Mouse (Mus musculus) cerebellum, adult 2 months (tissue): ENCODE measurements around the gene Kera. TPM values are rescaled to one million over a fixed set of nuclear protein-coding genes. Genes with fewer than 3 reads are reported as not detected.

ENCODE experiments used
- DNase-seq, 2 experiments: peaks; one replicate each; pipeline ENCODE4 v3.0.0; 2021
- H3K27ac ChIP-seq: fragments of 200-500 bp; 2 replicates; pipeline ENCODE4 v1.5.1; 2012; ENCODE audit warnings: low read length, control low read depth, inconsistent platforms; ENCODE audit not compliant: insufficient read depth
- H3K27me3 ChIP-seq: fragments of 200-500 bp; 2 replicates; pipeline ENCODE4 v1.6.1; 2012; ENCODE audit warnings: inconsistent platforms, mild to moderate bottlenecking, low read length, moderate library complexity; ENCODE audit not compliant: control insufficient read depth, insufficient read depth
- H3K4me1 ChIP-seq: fragments of 200-500 bp; 2 replicates; pipeline ENCODE4 v1.6.1; 2011; ENCODE audit warnings: low read length; ENCODE audit not compliant: control insufficient read depth, insufficient read depth
- H3K4me3 ChIP-seq: fragments of 200-500 bp; replicated peaks from 2 replicates; pipeline ENCODE3; 2011; ENCODE audit warnings: mild to moderate bottlenecking, low read depth, low read length, control low read depth; ENCODE audit not compliant: insufficient read depth
- CTCF ChIP-seq: fragments of 200-500 bp; IDR thresholded peaks from 2 replicates; pipeline ENCODE4 v1.5.1; 2011; ENCODE audit warnings: low read depth, mild to moderate bottlenecking, control low read depth, low read length, moderate library complexity, borderline replicate concordance; ENCODE audit not compliant: insufficient read depth
- POLR2A ChIP-seq: fragments of 200-500 bp; IDR thresholded peaks from 2 replicates; pipeline ENCODE4 v1.6.1; 2011; ENCODE audit warnings: low read length, control low read depth, borderline replicate concordance; ENCODE audit not compliant: insufficient read depth
- WGBS: fragments of 180-500 bp; shearing (Covaris S2); methylation state at CpG from one replicate; pipeline ENCODE4 v1.1.7; 2018; 5-methylcytosine and 5-hydroxymethylcytosine counted together
- polyA plus RNA-seq: library from polyadenylated mRNA; depleted of rRNA; stranded (reverse); fragments of >200 nt; gene quantifications from 2 replicates; pipeline ENCODE4 v1.2.3, GENCODE M21; 2012; rRNA removed

Kera gene
- polyA plus RNA-seq, 1 experiment, result not detected

- no peak overlapping the region for H3K4me3 ChIP-seq
- no peak for DNase-seq
- TF ChIP-seq CTCF (no peak), POLR2A (no peak)
- H3K27me3 ChIP-seq, result no peaks in the 10 kb centered on the region
- WGBS, result 89% methylated on average over 3 of the region's 3 CpGs
- H3K27ac ChIP-seq, result no peak overlapping the region
- no peaks in the 10 kb centered on the region for H3K4me1 ChIP-seq
Measured at GRCm38 (mm10) chr10:97631061-97631460, 24.4 kb downstream of the Kera start.

GRCm38 (mm10) chr10:97641926-97642325, 35.2 kb downstream of the Kera start:
- Histone ChIP-seq H3K4me1 (no peaks in the 10 kb centered on the region), H3K4me3 (no peak overlapping the region), H3K27me3 (no peaks in the 10 kb centered on the region), H3K27ac (no peak overlapping the region)
- TF ChIP-seq CTCF, result no peak
- WGBS, result 87% methylated on average over 2 of the region's 2 CpGs
- DNase-seq, result no peak

GRCm38 (mm10) chr10:97643768-97644167, 37.1 kb downstream of the Kera start, which contains the start of gene Epyc:
Gene Epyc (plus strand): TSS chr10:97644068.
- DNase-seq, result no peak
- no peaks in the 10 kb centered on the region for H3K4me1 ChIP-seq
- whole genome bisulfite sequencing, result 92% methylated on average over 2 of the region's 2 CpGs
- TF ChIP-seq POLR2A (no peak), CTCF (no peak)
- H3K4me3 ChIP-seq, result no peak within 1 kb of the TSS
- H3K27ac ChIP-seq, result no peak within 1 kb of the TSS
- H3K27me3 ChIP-seq, result no peaks in the 10 kb centered on the region

- 38% methylated on average over 2 of the region's 2 CpGs for WGBS
Measured at GRCm38 (mm10) chr10:97650334-97650733, 43.7 kb downstream of the Kera start.

GRCm38 (mm10) chr10:97659489-97659888, 52.8 kb downstream of the Kera start:
- 92% methylated on average over 1 of the region's 1 CpGs for WGBS

More at GRCm38 (mm10) chr10:97650334-97650733, 43.7 kb downstream of the Kera start:
- Histone ChIP-seq H3K4me3 (no peak overlapping the region), H3K27me3 (no peaks in the 10 kb centered on the region), H3K4me1 (no peaks in the 10 kb centered on the region), H3K27ac (no peak overlapping the region)
- TF ChIP-seq CTCF (no peak), POLR2A (no peak)
- no peak for DNase-seq

More at GRCm38 (mm10) chr10:97659489-97659888, 52.8 kb downstream of the Kera start:
- Histone ChIP-seq H3K27me3 (no peaks in the 10 kb centered on the region), H3K4me3 (no peak overlapping the region), H3K27ac (no peak overlapping the region), H3K4me1 (no peaks in the 10 kb centered on the region)
- DNase-seq, result no peak
- TF ChIP-seq CTCF (no peak), POLR2A (no peak)

Other genes with a start within 250 kb of the Kera start
- 20.2 and 25.4 TPM in 2 replicates for gene Dcn, start 127.3 kb upstream of the Kera start, polyA plus RNA-seq
- gene Lum, start 41.8 kb upstream of the Kera start, polyA plus RNA-seq, result 2.8 and 3.6 TPM in 2 replicates
- gene Epyc, start 37.2 kb downstream of the Kera start, polyA plus RNA-seq, result 0.05 TPM in 1 of 2 replicates, not detected in the other
- not detected in 2 replicates for gene Ccer1, start 86.2 kb downstream of the Kera start, polyA plus RNA-seq
- gene C030005K15Rik, start 119.9 kb downstream of the Kera start, polyA plus RNA-seq, result not detected in 2 replicates